Mouse (Mus musculus): ENCODE measurements at regions not wholly inside any gene's neighbourhood (a gene's known extent, or its start where the extent isn't known, plus 50 kb on each side); places are given as distances from the start of the nearest gene placed in this dataset.

- no peak overlapping the region for H3K4me3 ChIP-seq (ENCODE audit: inconsistent target)
- WGBS (ENCODE audit: missing documents): 91% methylated on average over 8 of the region's 8 CpGs
- no peaks in the 10 kb centered on the region for H3K79me2 ChIP-seq (ENCODE audit: inconsistent target)
- H3K36me3 ChIP-seq (ENCODE audit: inconsistent target): no peaks in the 10 kb centered on the region
- no peak overlapping the region for H3K27ac ChIP-seq
Observed at GRCm38 (mm10) chr16:93263141-93263815, 340.6 kb downstream of the Setd4 start.

- no peaks in the 10 kb centered on the region for H3K79me2 ChIP-seq (ENCODE audit: inconsistent target)
- 9% methylated on average over 7 of the region's 7 CpGs for WGBS (ENCODE audit: missing documents)
Observed at GRCm38 (mm10) chr16:93246825-93247224, 357.0 kb downstream of the Setd4 start.

GRCm38 (mm10) chr16:93245738-93246137 lies 358.1 kb downstream of the Setd4 start:
- Histone ChIP-seq H3K36me3 (ENCODE audit: inconsistent target) (no peaks in the 10 kb centered on the region), H3K27ac (no peak overlapping the region), H3K79me2 (ENCODE audit: inconsistent target) (no peaks in the 10 kb centered on the region), H3K4me3 (ENCODE audit: inconsistent target) (no peak overlapping the region)
- WGBS (ENCODE audit: missing documents): 34% methylated on average over 6 of the region's 6 CpGs

More at GRCm38 (mm10) chr16:93246825-93247224, 357.0 kb downstream of the Setd4 start:
- Histone ChIP-seq H3K27ac (no peak overlapping the region), H3K4me3 (ENCODE audit: inconsistent target) (no peak overlapping the region), H3K36me3 (ENCODE audit: inconsistent target) (no peaks in the 10 kb centered on the region)

GRCm38 (mm10) chr16:93238898-93239297 lies 365.0 kb downstream of the Setd4 start:
- no peak overlapping the region for H3K4me3 ChIP-seq (ENCODE audit: inconsistent target)
- no peak overlapping the region for H3K27ac ChIP-seq
- no peaks in the 10 kb centered on the region for H3K79me2 ChIP-seq (ENCODE audit: inconsistent target)
- H3K36me3 ChIP-seq (ENCODE audit: inconsistent target): no peaks in the 10 kb centered on the region
- 58% methylated on average over 4 of the region's 4 CpGs for WGBS (ENCODE audit: missing documents)

- 62% methylated on average over 4 of the region's 4 CpGs for WGBS (ENCODE audit: missing documents)
- Histone ChIP-seq H3K27ac (no peak overlapping the region), H3K79me2 (ENCODE audit: inconsistent target) (no peaks in the 10 kb centered on the region), H3K36me3 (ENCODE audit: inconsistent target) (no peaks in the 10 kb centered on the region), H3K4me3 (ENCODE audit: inconsistent target) (no peak overlapping the region)
Observed at GRCm38 (mm10) chr16:93238326-93238725, 365.5 kb downstream of the Setd4 start.

- Histone ChIP-seq H3K4me3 (ENCODE audit: inconsistent target) (no peak overlapping the region), H3K79me2 (ENCODE audit: inconsistent target) (no peaks in the 10 kb centered on the region), H3K36me3 (ENCODE audit: inconsistent target) (no peaks in the 10 kb centered on the region), H3K27ac (no peak overlapping the region)
- WGBS (ENCODE audit: missing documents): 95% methylated on average over 7 of the region's 7 CpGs
Observed at GRCm38 (mm10) chr16:93225644-93226043, 378.2 kb downstream of the Setd4 start.

GRCm38 (mm10) chr16:93225196-93225595 lies 378.7 kb downstream of the Setd4 start:
- no peaks in the 10 kb centered on the region for H3K79me2 ChIP-seq (ENCODE audit: inconsistent target)
- H3K36me3 ChIP-seq (ENCODE audit: inconsistent target): no peaks in the 10 kb centered on the region
- H3K27ac ChIP-seq: no peak overlapping the region
- WGBS (ENCODE audit: missing documents): 93% methylated on average over 2 of the region's 2 CpGs
- no peak overlapping the region for H3K4me3 ChIP-seq (ENCODE audit: inconsistent target)

- Histone ChIP-seq H3K79me2 (ENCODE audit: inconsistent target) (no peaks in the 10 kb centered on the region), H3K27ac (no peak overlapping the region), H3K4me3 (ENCODE audit: inconsistent target) (no peak overlapping the region), H3K36me3 (ENCODE audit: inconsistent target) (no peaks in the 10 kb centered on the region)
- WGBS (ENCODE audit: missing documents): 94% methylated on average over 9 of the region's 9 CpGs
Observed at GRCm38 (mm10) chr16:93219731-93220130, 384.1 kb downstream of the Setd4 start.

- WGBS (ENCODE audit: missing documents): 78% methylated on average over 10 of the region's 10 CpGs
- no peak overlapping the region for H3K4me3 ChIP-seq (ENCODE audit: inconsistent target)
Observed at GRCm38 (mm10) chr16:93218402-93218801, 385.5 kb downstream of the Setd4 start.

GRCm38 (mm10) chr16:93217600-93218226 lies 386.1 kb downstream of the Setd4 start:
- Histone ChIP-seq H3K79me2 (ENCODE audit: inconsistent target) (no peaks in the 10 kb centered on the region), H3K4me3 (ENCODE audit: inconsistent target) (no peak overlapping the region), H3K36me3 (ENCODE audit: inconsistent target) (no peaks in the 10 kb centered on the region), H3K27ac (no peak overlapping the region)
- WGBS (ENCODE audit: missing documents): 73% methylated on average over 12 of the region's 12 CpGs

More at GRCm38 (mm10) chr16:93218402-93218801, 385.5 kb downstream of the Setd4 start:
- no peaks in the 10 kb centered on the region for H3K36me3 ChIP-seq (ENCODE audit: inconsistent target)
- no peaks in the 10 kb centered on the region for H3K79me2 ChIP-seq (ENCODE audit: inconsistent target)
- H3K27ac ChIP-seq: no peak overlapping the region

- H3K36me3 ChIP-seq (ENCODE audit: inconsistent target): no peaks in the 10 kb centered on the region
- H3K4me3 ChIP-seq (ENCODE audit: inconsistent target): no peak overlapping the region
- no peak overlapping the region for H3K27ac ChIP-seq
- H3K79me2 ChIP-seq (ENCODE audit: inconsistent target): no peaks in the 10 kb centered on the region
- WGBS (ENCODE audit: missing documents): 14% methylated on average over 4 of the region's 4 CpGs
Observed at GRCm38 (mm10) chr16:93215630-93216029, 388.2 kb downstream of the Setd4 start.

- Histone ChIP-seq H3K79me2 (ENCODE audit: inconsistent target) (no peaks in the 10 kb centered on the region), H3K36me3 (ENCODE audit: inconsistent target) (no peaks in the 10 kb centered on the region), H3K4me3 (ENCODE audit: inconsistent target) (no peak overlapping the region), H3K27ac (no peak overlapping the region)
- 80% methylated on average over 6 of the region's 6 CpGs for WGBS (ENCODE audit: missing documents)
Observed at GRCm38 (mm10) chr16:93213618-93214017, 387.7 kb upstream of the Runx1 start.

GRCm38 (mm10) chr16:93207675-93208074 lies 381.7 kb upstream of the Runx1 start:
- WGBS (ENCODE audit: missing documents): 13% methylated on average over 3 of the region's 3 CpGs
- Histone ChIP-seq H3K36me3 (ENCODE audit: inconsistent target) (no peaks in the 10 kb centered on the region), H3K27ac (no peak overlapping the region), H3K4me3 (ENCODE audit: inconsistent target) (no peak overlapping the region), H3K79me2 (ENCODE audit: inconsistent target) (no peaks in the 10 kb centered on the region)

- 38% methylated on average over 5 of the region's 5 CpGs for WGBS (ENCODE audit: missing documents)
Observed at GRCm38 (mm10) chr16:93207217-93207616, 381.3 kb upstream of the Runx1 start.

GRCm38 (mm10) chr16:93206325-93206724 lies 380.4 kb upstream of the Runx1 start:
- Histone ChIP-seq H3K36me3 (ENCODE audit: inconsistent target) (no peaks in the 10 kb centered on the region), H3K27ac (no peak overlapping the region), H3K79me2 (ENCODE audit: inconsistent target) (no peaks in the 10 kb centered on the region), H3K4me3 (ENCODE audit: inconsistent target) (no peak overlapping the region)
- 79% methylated on average over 4 of the region's 4 CpGs for WGBS (ENCODE audit: missing documents)

More at GRCm38 (mm10) chr16:93207217-93207616, 381.3 kb upstream of the Runx1 start:
- H3K27ac ChIP-seq: no peak overlapping the region
- no peaks in the 10 kb centered on the region for H3K36me3 ChIP-seq (ENCODE audit: inconsistent target)
- H3K4me3 ChIP-seq (ENCODE audit: inconsistent target): no peak overlapping the region
- H3K79me2 ChIP-seq (ENCODE audit: inconsistent target): no peaks in the 10 kb centered on the region
